Mouse (Mus musculus) forebrain, embryonic 15.5 days (tissue): ENCODE measurements around the gene Map3k4. TPM values are rescaled to one million over a fixed set of nuclear protein-coding genes. Genes with fewer than 3 reads are reported as not detected.
"Not testable (repeated sequence)": the region's sequence is repeated elsewhere in the genome, so short reads cannot be mapped to it uniquely, and the experiment has no call there.

Experiments used
- ATAC-seq: fragments of 200-750 bp; cut with Nextera tagmentation; replicated peaks from 2 replicates; pipeline ENCODE4 v1.8.0; 2017; ENCODE audit warnings: mild to moderate bottlenecking, moderate TSS enrichment, moderate library complexity
- H3K27ac ChIP-seq: fragments of 300-500 bp; sonication (generic); replicated peaks from 2 replicates; pipeline ENCODE4 v1.5.1; 2015; ENCODE audit warnings: mild to moderate bottlenecking, inconsistent platforms
- H3K27me3 ChIP-seq: fragments of 300-500 bp; sonication (generic); 2 replicates; pipeline ENCODE4 v1.6.1; 2015; ENCODE audit warnings: inconsistent platforms
- H3K36me3 ChIP-seq: fragments of 300-500 bp; sonication (generic); 2 replicates; pipeline ENCODE4 v1.6.1; 2015; ENCODE audit warnings: mild to moderate bottlenecking, inconsistent platforms
- H3K4me1 ChIP-seq: fragments of 300-500 bp; sonication (generic); 2 replicates; pipeline ENCODE4 v1.6.1; 2015; ENCODE audit warnings: inconsistent platforms
- H3K4me2 ChIP-seq: fragments of 300-500 bp; sonication (generic); replicated peaks from 2 replicates; pipeline ENCODE4 v1.6.1; 2015; ENCODE audit warnings: mild to moderate bottlenecking, inconsistent platforms
- H3K4me3 ChIP-seq: fragments of 300-500 bp; sonication (generic); 2 replicates; pipeline ENCODE4 v1.5.1; 2015; ENCODE audit warnings: mild to moderate bottlenecking, inconsistent platforms
- H3K9ac ChIP-seq: fragments of 300-500 bp; sonication (generic); replicated peaks from 2 replicates; pipeline ENCODE4 v1.6.1; 2015; ENCODE audit warnings: mild to moderate bottlenecking, inconsistent platforms
- H3K9me3 ChIP-seq: fragments of 300-500 bp; sonication (generic); 2 replicates; pipeline ENCODE4 v1.6.1; 2016; ENCODE audit warnings: inconsistent platforms
- WGBS: fragments of 180-500 bp; shearing (Covaris S2); methylation state at CpG from one replicate; pipeline ENCODE4 v1.1.7; 2015; ENCODE audit warnings: mixed read lengths; 5-methylcytosine and 5-hydroxymethylcytosine counted together
- polyA plus RNA-seq: library from polyadenylated mRNA; unstranded; fragments of >200 nt; fragmentation: Nextera tagmentation; extraction: Ambion mirVana; gene quantifications from 2 replicates; pipeline ENCODE4 v1.2.1, GENCODE M21; 2015

Gene Map3k4
- polyA plus RNA-seq, 1 experiment from 2014 or later: 47.3 TPM

DNA sequence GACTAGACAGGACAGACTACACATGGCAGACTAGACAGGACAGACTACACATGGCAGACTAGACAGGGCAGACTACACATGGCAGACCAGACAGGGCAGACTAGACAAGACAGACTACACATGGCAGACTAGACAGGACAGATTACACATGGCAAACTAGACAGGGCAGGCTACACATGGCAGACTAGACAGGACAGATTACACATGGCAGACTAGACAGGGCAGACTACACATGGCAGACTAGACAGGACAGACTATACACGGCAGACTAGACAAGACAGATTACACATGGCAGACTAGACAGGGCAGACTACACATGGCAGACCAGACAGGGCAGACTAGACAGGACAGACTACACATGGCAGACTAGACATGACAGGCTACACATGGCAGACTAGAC is 28.8 kb downstream of the Map3k4 start:
- H3K4me1 ChIP-seq: peaks cover 38% of the 10 kb centered on the region
- H3K27ac ChIP-seq, H3K4me3 ChIP-seq, H3K36me3 ChIP-seq, H3K27me3 ChIP-seq, H3K4me2 ChIP-seq, H3K9me3 ChIP-seq, ATAC-seq, H3K9ac ChIP-seq: not testable (repeated sequence)
- 69% methylated on average over 1 of the region's 1 CpGs for WGBS

DNA sequence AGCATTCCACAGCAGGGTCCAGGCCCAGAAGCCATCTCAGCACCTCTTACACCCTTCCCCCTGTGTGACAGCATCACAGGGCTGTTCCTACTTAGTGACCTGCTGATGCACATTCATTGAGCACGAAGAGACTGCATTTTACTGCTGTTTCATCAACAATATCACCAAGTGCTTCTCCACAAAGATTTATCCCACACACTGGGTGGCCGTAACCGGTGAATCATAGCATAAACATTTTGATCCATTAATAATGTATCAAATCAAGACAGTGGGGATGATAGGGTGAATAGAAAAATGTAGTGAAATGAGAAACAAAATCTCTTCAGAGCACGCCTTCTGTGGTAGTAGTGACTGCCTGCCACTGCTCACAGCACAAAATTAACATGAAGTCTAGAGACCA is 29.7 kb downstream of the Map3k4 start:
- ATAC-seq: no peak
- Histone ChIP-seq H3K9ac (no peak overlapping the region), H3K4me3 (no peak overlapping the region), H3K4me1 (peaks cover 37% of the 10 kb centered on the region), H3K36me3 (no peaks in the 10 kb centered on the region), H3K9me3 (no peaks in the 10 kb centered on the region), H3K27me3 (no peaks in the 10 kb centered on the region), H3K27ac (no peak overlapping the region), H3K4me2 (no peak overlapping the region)
- 88% methylated on average over 4 of the region's 4 CpGs for WGBS

DNA sequence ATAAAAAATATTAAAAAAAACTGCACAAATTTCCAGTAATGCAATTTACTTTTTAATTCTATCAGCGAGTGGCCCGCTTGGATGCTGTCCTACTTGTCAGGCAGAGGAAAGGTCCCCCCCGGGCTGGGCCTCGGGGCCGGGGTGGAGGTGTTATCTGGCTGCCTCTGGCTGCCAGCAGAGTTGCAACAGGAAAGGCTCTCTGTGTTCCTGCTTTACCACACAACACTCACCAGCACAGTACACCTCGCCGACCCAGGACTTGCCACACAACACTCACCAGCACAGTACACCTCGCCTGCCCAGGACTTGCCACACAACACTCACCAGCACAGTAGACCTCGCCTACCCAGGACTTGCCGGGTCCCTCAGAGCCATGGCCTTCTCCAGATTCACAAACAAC is 38.8 kb downstream of the Map3k4 start:
- Histone ChIP-seq H3K9ac (no peak overlapping the region), H3K27ac (no peak overlapping the region), H3K36me3 (0 out of 2 replicates have a peak, but pooled peaks cover 3% of the 10 kb centered on the region), H3K4me2 (no peak overlapping the region), H3K27me3 (no peaks in the 10 kb centered on the region), H3K4me1 (peaks cover 13% of the 10 kb centered on the region; the same call in 1 of the 2 replicates), H3K4me3 (no peak overlapping the region), H3K9me3 (no peaks in the 10 kb centered on the region)
- WGBS: 96% methylated on average over 10 of the region's 10 CpGs
- no peak for ATAC-seq

DNA sequence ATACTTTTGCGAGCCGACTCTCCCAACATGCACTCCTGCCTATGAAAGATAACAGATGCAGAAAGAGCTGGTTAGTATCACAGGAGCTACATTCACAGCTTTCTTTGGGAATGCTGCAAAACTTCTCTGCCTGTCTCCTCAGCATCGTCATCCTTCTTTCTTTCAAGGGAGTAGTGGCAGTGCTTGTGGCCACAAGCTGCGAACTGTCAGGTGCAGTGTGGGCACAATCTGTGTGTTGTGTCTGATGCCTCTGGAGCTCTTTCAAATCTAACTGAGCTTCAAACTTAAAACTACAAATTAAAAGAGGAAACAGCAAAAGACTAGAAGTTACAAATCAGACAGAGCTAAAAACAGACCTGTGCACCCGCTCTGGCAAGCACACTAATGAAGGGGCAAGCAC is 40.5 kb downstream of the Map3k4 start:
- no peak for ATAC-seq
- Histone ChIP-seq H3K36me3 (0 out of 2 replicates have a peak, but pooled peaks cover 3% of the 10 kb centered on the region), H3K4me3 (no peak overlapping the region), H3K27ac (no peak overlapping the region; the same call in 1 of the 2 replicates), H3K27me3 (no peaks in the 10 kb centered on the region), H3K9ac (no peak overlapping the region), H3K9me3 (no peaks in the 10 kb centered on the region), H3K4me1 (peaks cover 13% of the 10 kb centered on the region; the same call in 1 of the 2 replicates), H3K4me2 (no peak overlapping the region)
- WGBS: 83% methylated on average over 5 of the region's 5 CpGs

DNA sequence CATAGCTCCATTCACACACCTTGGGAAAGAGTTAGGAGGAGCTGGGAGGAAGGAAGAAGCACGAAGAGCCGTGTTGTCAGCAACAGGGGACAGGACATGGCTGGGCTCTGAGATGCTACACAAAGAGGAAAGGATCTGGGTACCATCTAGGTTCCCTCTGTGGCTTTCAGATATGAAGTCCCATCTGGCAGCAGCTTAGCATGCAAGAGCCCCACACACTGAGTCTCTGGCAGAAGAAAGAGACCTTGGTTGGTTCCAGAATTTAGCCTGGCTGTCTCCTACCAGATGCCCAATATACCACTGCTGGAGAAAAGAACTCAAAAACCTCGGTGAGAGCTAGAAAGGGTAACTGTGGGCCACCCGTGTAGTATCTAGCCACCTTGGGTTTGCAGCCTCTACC is 41.3 kb downstream of the Map3k4 start:
- Histone ChIP-seq H3K4me2 (no peak overlapping the region), H3K27me3 (no peaks in the 10 kb centered on the region), H3K9me3 (no peaks in the 10 kb centered on the region), H3K9ac (no peak overlapping the region), H3K4me3 (no peak overlapping the region), H3K27ac (no peak overlapping the region; the same call in 1 of the 2 replicates), H3K36me3 (0 out of 2 replicates have a peak, but pooled peaks cover 3% of the 10 kb centered on the region), H3K4me1 (peaks cover 13% of the 10 kb centered on the region; the same call in 1 of the 2 replicates)
- 87% methylated on average over 4 of the region's 4 CpGs for WGBS
- no peak for ATAC-seq

DNA sequence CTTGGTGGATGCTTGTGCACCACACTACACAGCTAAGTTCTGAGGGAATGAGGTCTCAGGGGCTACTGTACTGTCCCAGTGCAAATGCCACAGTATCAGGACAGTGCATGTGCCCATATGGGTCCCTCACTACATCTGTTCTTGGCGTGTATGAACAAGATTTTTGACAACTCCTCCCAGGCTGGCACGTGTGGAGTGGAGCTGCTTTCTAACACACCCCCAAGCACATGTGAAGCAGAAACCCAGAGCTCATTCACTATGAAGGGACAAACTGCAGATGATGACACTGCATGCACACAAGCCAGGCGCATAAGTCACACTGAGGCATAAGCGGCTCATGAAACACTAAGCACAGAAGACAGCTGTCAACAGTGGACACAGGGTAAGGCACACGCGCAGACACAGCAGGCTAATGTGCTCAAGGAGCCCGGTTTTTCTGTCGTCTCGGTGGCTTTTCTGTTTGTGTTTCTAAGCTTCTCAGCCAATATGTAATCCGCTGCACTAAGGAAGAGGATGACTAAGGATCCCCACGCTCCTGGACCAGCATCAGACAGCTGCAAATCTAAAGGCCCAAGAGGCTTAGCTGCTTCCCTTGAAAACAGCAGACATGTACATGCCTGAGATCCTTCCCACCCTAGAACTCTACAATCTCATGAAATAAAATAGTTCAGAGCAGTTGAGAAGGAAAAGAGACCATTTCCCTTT is 41.9 kb downstream of the Map3k4 start:
- 74% methylated on average over 11 of the region's 11 CpGs for WGBS
- Histone ChIP-seq H3K9ac (no peak overlapping the region), H3K4me1 (peaks cover 13% of the 10 kb centered on the region; the same call in 1 of the 2 replicates), H3K27me3 (no peaks in the 10 kb centered on the region), H3K9me3 (no peaks in the 10 kb centered on the region), H3K36me3 (peaks cover 6% of the 10 kb centered on the region; the same call in 1 of the 2 replicates), H3K27ac (no peak overlapping the region; the same call in 1 of the 2 replicates), H3K4me2 (no peak overlapping the region), H3K4me3 (no peak overlapping the region)
- no peak for ATAC-seq

DNA sequence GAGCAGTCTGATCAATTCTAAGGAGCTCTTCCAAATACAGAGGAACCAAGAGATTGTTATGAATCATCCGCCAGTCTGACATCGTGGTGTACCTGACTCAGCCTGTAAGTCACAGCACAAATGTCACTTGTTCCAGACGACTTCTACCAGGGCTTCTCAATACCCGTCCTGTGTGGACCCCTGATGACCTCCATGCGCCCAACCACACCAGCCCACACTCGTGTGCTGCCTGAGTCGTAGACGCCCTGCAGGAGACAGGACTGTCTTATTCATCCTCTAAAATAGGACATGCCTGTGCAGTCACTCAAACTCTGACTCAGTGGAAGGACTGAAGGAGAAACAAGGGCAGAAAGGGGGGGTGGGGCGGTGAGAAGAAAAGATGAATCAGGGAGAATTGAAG is 42.8 kb downstream of the Map3k4 start:
- no peaks in the 10 kb centered on the region for H3K27me3 ChIP-seq
- no peak for ATAC-seq
- no peaks in the 10 kb centered on the region for H3K9me3 ChIP-seq
- H3K9ac ChIP-seq: no peak overlapping the region
- 73% methylated on average over 9 of the region's 9 CpGs for WGBS
- H3K36me3 ChIP-seq: peaks cover 15% of the 10 kb centered on the region
- H3K4me2 ChIP-seq: no peak overlapping the region
- H3K4me3 ChIP-seq: no peak overlapping the region
- H3K27ac ChIP-seq: no peak overlapping the region
- peaks cover 13% of the 10 kb centered on the region; the same call in 1 of the 2 replicates for H3K4me1 ChIP-seq

DNA sequence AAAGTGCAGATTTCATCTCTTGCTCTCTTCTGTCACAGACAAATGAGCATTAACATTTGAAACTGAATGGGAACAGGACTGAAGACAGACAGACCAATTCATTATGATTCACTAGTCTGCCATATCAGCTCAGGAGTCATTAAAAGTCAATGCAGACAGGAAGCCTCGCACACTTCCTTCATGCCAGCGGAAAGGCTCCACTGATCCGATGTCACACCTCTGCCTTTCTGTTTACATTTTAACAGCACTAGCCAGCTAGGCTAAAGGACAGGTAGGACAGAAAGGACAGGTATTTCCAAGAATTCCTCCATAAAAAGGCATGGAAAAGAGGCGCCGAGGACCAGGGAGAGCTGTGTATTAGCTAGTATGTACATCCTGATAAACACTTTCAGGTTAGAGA is 45.6 kb downstream of the Map3k4 start:
- no peaks in the 10 kb centered on the region for H3K27me3 ChIP-seq
- WGBS: 92% methylated on average over 5 of the region's 5 CpGs
- H3K27ac ChIP-seq: no peak overlapping the region
- H3K4me3 ChIP-seq: no peak overlapping the region
- H3K4me2 ChIP-seq: no peak overlapping the region
- peaks cover 17% of the 10 kb centered on the region for H3K36me3 ChIP-seq
- peaks cover 15% of the 10 kb centered on the region for H3K4me1 ChIP-seq
- H3K9me3 ChIP-seq: no peaks in the 10 kb centered on the region
- H3K9ac ChIP-seq: no peak overlapping the region
- ATAC-seq: no peak

DNA sequence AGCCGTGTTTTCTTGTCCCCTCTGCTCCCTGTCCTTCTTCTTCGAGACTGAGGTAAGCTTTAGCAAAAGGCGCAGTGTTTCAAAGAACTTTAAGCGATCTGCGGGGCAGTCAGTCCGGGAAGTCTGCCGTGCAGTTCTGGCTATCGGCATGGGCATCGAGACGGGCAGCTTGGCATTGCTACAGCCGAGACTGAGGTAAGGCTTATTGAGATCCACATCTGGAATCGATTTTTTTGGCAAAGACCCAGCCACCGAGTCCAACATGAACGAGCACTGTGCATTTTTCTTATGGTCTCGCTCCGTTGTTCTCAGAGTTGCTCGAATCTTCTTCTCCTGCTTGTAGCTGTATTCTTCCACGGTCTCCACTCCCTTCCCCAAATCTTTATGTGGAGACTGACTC is 46.8 kb downstream of the Map3k4 start:
- Histone ChIP-seq H3K36me3 (peaks cover 17% of the 10 kb centered on the region), H3K4me2 (no peak overlapping the region), H3K27me3 (no peaks in the 10 kb centered on the region), H3K9me3 (no peaks in the 10 kb centered on the region), H3K4me1 (peaks cover 19% of the 10 kb centered on the region), H3K9ac (no peak overlapping the region), H3K27ac (no peak overlapping the region), H3K4me3 (no peak overlapping the region)
- 94% methylated on average over 18 of the region's 18 CpGs for WGBS
- ATAC-seq: no peak

DNA sequence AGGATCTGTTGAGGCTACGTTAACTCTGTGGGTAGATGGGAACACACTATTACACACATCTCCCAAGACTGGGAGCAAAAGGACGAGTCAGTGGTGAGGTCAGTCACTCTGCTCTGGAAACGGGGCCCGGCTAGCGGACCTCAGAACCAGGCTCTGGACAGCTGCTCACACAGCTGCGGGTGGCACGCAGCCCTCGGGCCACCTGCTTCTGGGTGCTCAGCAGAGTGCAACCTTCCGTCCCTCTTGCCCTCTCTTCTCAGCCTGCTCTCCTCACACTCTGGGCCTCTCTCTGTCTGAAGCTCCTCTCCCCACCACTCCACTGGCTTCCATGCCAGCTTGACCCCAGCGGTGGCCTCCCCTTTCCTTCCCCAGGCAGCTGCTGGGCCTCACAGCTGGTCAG is 50.1 kb downstream of the Map3k4 start:
- ATAC-seq: no peak
- Histone ChIP-seq H3K27ac (no peak overlapping the region), H3K4me1 (peaks cover 25% of the 10 kb centered on the region), H3K9ac (no peak overlapping the region), H3K27me3 (no peaks in the 10 kb centered on the region), H3K4me3 (no peak overlapping the region), H3K9me3 (no peaks in the 10 kb centered on the region), H3K36me3 (peaks cover 13% of the 10 kb centered on the region), H3K4me2 (no peak overlapping the region)
- WGBS: 91% methylated on average over 10 of the region's 10 CpGs

DNA sequence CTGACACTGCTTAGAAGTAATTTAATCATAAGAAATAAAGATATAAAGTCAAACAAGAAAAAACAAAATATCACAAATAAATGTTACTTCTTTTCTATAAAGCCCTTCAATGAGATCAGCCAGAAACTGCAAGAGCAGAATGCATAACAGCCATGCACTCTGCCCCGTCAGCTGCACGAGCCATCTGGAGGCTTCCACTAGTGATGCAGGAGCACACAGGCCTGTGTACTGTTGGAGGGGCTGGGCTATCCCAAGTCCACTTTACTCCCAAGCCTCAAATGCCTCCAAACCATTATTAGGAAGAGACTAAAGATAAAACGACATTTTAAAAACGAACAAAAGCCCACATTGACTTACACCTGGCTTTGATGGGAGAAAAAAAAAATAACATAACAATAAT is 50.5 kb downstream of the Map3k4 start:
- peaks cover 13% of the 10 kb centered on the region for H3K36me3 ChIP-seq
- no peak overlapping the region for H3K4me2 ChIP-seq
- H3K27me3 ChIP-seq: no peaks in the 10 kb centered on the region
- no peak overlapping the region for H3K9ac ChIP-seq
- ATAC-seq: no peak
- H3K4me1 ChIP-seq: peaks cover 25% of the 10 kb centered on the region
- H3K9me3 ChIP-seq: no peaks in the 10 kb centered on the region
- WGBS: 63% methylated on average over 4 of the region's 4 CpGs
- no peak overlapping the region for H3K4me3 ChIP-seq
- H3K27ac ChIP-seq: no peak overlapping the region

DNA sequence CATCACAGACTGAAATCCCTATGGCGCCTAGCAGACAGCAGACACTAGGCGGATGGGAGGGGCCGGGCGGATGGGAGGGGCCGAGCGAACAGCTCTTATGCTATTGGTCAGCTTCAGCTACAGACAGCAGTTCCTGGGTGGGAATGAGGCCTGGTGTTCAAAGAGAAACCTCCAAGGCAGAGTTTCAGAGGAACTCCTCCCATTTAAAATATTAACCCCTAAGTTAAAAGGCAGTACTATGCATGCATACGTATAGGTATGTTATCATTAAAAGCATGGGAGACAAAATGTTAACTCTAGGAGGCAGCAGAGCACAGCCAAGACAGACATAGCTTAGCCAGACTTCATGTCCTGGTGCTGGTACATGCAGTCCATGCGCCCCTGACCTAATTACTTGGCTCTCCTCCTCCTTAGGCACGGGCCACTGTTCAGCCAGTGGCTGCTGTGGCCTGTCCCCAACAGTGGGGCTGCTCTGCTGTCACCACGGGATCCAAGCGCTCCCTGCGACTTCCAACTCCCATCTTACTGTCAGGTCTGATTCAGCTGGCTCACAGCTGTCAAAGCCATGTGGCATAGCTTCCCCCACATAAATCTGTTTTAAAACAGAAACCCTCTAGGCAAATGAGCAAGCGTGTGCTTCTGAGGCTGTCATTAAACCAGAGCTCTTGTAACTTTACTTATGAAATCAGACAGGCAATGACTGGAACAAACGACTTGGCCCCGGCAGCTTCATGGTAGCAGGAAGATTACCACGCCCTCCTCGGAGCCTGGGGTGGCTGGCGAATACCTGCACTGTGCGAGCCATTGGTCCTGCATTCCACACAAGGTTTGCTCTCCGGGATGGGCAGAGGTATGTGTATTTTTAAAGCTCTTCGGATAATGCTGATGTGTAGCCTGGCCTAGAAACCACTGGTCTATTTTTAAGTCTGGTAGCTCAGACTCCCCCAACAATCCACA is 52.3 kb downstream of the Map3k4 start:
- Histone ChIP-seq H3K9ac (no peak overlapping the region), H3K4me3 (no peak overlapping the region), H3K27ac (peak overlapping the region; percentile 49), H3K4me2 (no peak overlapping the region), H3K4me1 (peaks cover 25% of the 10 kb centered on the region), H3K9me3 (no peaks in the 10 kb centered on the region), H3K27me3 (no peaks in the 10 kb centered on the region), H3K36me3 (peaks cover 7% of the 10 kb centered on the region)
- peak; percentile 66 for ATAC-seq
- 68% methylated on average over 21 of the region's 21 CpGs for WGBS
